Mouse (Mus musculus) cerebellum, adult 2 months (tissue): ENCODE data around the gene Lad1.

Source experiments
- CTCF ChIP-seq: fragments of 200-500 bp; IDR thresholded peaks from 2 replicates; pipeline ENCODE4 v1.5.1; 2011; ENCODE audit warnings: low read depth, mild to moderate bottlenecking, control low read depth, low read length, moderate library complexity, borderline replicate concordance; ENCODE audit not compliant: insufficient read depth
- POLR2A ChIP-seq: fragments of 200-500 bp; IDR thresholded peaks from 2 replicates; pipeline ENCODE4 v1.6.1; 2011; ENCODE audit warnings: low read length, control low read depth, borderline replicate concordance; ENCODE audit not compliant: insufficient read depth

DNA sequence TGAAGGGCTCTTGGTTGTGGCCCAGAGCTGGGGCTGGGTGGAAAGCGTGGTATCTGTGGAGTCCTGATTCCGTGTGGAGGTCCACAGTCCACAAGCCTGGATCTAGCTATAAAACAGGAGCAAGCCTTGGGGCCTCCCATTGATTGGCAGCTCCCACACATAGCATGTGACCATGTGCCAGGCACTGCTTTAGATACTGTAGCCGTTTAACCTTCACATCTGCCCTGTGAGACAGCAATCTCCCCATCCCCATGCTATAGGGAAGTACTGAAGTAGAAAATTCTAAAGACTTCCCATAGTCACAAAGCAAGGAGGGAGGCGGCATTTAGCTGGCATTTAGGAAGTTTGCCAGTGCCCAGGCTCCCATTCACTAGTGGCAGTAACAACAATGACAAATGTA, 5.3 kb upstream of the Lad1 start:
- TF ChIP-seq CTCF (no peak), POLR2A (no peak)
